Mouse (Mus musculus): ENCODE measurements at regions not wholly inside any gene's neighbourhood (a gene's known extent, or its start where the extent isn't known, plus 50 kb on each side); places are given as distances from the start of the nearest gene placed in this dataset.

- DNase-seq (ENCODE audit: low spot score in 2 of 2), result no peak
Measured at GRCm38 (mm10) chr7:115192482-115192881, 449.0 kb downstream of the Insc start.

DNA sequence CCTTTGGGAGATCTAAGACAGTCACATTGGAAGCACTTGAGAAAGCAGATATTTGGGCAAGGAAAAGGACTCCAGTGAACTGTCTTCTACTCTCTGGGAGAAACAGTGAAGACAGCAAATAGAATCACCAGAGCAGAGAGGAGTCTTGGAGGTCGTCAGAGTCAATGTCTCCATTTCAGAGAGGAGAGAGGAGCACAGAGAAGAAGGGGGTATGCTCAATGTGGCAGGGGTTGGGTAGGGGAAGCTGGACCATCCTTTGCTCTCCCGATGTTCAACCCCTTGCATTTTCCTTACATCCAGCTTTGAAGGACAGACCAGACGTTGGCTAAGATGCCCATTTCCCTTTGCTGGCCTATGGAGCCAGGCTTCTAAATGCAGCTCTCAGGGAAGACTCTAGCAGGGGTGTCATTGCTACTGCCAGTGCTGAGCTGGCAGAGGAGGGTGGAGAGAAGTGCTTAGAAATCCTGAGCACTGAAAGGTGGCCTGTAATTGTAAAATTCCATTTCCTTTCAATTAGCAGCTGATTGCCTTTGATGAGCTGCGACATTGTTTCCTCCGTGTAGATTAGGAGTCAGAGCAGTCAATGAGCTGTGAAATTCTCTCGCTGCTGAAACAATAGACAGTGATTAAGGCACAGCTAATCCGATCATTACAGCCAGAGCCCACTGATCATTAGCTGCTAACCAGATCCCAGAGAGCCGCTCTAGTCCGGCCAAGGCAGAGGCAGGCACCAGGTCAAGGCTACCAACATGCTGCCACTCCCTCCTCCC, 449.7 kb downstream of the Insc start:
- DNase-seq (ENCODE audit: low spot score in 2 of 2), result no peak

GRCm38 (mm10) chr7:115204916-115205315, 461.4 kb downstream of the Insc start:
- no peak for DNase-seq (ENCODE audit: low spot score in 2 of 2)

DNA sequence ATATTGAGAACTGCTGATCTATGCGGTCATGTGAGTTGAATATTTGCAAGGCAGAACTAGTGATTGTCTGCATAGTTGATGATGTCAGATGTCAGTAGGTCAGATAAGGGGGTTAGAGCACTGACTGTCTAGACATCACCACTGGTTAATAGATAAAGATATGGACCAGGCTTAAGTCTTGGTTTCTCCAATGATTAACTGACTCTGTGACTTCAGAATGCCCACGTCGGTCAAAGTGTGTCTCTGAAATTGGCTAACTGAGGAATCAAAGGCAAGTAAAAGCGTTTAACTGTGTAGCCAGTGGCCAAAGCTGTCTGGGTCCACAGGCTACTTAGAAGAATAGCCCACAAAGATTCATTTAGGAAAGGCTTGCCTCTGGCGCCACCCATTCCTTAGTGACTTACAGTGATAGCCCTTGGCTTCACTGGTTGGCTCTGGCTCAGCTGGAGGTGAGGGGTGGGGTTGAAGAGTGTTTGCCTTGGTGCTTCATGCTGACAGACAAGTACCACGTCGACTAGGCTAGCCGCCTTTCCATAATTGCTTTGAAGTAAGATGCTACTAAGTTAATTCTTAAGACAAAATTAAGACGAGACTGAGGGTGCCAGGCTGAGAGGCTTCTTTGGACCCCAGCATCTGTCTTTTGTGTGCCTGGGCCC, 463.1 kb downstream of the Insc start:
- no peak for DNase-seq (ENCODE audit: low spot score in 2 of 2)

GRCm38 (mm10) chr7:115208781-115209180, 465.3 kb downstream of the Insc start:
- DNase-seq (ENCODE audit: low spot score in 2 of 2), result no peak

DNA sequence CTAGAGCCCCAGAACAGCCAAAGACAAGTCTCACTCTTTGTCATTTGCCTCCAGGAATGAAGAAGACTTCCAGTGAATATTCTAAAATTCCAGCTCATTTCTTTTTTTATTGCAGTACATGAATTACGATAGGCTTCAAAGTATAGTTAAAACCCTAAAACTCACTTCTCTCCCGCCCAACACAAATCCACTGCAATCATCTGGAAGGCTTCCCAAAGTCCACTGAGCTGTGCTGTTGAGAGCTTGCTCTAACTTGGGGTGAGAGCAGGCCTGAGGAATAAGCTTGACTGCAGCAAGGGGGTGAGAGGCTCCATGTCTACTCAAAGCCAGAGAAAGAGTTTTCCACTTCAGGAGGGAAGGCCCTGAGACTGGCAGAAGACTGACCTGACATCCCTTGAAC, 466.5 kb downstream of the Insc start:
- DNase-seq (ENCODE audit: low spot score in 2 of 2), result no peak

DNA sequence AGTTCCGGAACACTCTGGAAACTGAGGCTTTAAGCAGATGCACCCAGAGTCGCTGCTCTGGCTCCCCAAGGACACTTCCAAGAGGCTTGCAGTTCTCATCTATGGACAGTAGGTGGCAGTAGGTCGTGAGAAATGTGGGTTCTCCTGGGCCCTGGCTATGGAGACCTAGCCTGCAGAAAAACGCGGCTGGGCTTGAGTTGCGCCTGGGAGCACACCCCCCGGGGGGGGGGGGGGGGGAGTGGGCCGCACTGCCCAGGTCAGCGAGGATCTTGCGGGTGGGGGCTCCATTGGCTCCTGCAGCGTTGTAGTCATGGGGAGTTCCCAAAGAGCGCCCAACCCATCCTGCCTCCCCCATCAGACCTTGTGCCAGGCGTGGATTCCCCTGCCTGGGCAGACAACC, 473.3 kb downstream of the Insc start:
- peak; percentile 41 to 68 for DNase-seq (ENCODE audit: low spot score in 2 of 2)

DNA sequence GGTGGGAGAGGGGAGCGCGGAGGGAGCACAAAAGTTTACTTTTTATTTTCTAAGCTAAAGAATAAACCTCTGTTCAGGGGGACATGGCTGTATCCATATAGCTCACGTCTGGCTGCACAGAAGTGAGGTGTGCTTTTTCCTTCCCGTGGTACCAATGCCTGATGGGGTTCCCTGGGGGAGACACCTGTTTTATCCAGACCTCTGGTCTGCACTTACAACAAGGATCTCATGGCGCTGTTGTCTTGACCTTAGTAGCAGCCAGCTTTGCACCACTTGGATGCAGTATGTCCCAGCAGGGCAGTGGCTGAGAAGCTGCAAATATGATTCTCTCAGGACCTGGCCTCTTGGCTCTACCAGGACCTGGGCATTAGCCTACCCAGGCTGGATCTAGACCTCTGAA, 473.8 kb downstream of the Insc start:
- DNase-seq (ENCODE audit: low spot score in 2 of 2), result no peak

DNA sequence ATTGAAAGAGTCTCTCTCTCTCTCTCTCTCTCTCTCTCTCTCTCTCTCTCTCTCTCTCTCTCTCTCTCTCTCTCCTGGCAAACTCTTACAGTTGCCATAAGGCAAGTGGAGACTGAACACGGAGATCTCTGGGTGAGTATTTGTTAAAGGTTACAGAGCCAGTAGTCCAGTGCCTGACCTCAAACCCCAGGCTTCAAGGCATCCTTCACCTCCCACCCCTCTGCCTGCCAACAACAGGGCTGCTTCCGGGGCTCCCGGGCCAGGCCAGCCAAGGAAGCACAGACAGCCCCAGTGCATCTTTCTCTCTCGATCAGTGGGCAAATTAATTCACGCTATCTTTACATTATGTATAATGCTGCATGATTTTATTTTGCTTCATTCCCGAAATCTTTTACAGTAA, 474.2 kb downstream of the Insc start:
- DNase-seq (ENCODE audit: low spot score in 2 of 2), result no peak

- no peak for DNase-seq (ENCODE audit: low spot score in 2 of 2)
Measured at GRCm38 (mm10) chr7:115218596-115219180, 475.2 kb downstream of the Insc start.

DNA sequence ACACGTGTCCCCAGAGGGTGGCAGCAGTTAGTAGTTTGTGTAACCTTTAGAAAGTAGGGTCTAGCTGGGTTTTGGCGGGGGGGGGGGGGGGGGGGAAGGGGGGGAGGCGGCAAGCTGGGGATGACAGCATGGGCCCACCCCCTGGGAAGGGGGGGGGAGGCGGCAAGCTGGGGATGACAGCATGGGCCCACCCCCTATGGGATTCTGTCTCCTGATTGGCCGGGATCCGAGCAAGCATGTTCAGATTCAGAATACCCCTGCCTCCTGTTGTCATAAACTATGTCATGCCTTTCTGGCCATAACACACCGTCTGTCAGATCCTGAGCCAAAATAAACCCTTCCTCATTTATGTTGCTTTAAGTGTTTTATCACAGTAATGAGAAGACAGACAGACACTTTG, 479.1 kb downstream of the Insc start:
- DNase-seq (ENCODE audit: low spot score in 2 of 2), result no peak

DNA sequence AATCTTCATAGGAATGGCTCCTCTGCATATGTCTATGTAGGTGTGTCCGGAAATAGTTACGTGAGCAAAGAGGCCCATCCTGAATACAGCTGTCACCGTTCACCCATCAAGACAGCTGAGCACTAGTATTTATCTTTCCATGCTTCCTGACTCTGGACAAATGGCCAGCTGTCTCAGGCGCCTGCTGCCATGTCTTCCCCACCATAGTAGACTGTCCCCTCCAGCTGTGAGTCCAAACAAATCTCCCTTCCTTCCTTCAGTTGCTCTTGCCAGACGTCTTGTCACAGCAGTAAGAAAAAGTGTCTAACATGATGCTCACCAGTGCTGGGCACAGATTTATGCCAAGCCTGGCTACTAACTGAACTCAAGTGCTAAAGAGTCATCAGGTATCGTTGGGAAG, 487.0 kb downstream of the Insc start:
- DNase-seq (ENCODE audit: low spot score in 2 of 2), result no peak

GRCm38 (mm10) chr7:115233850-115234436, 490.4 kb downstream of the Insc start:
- DNase-seq (ENCODE audit: low spot score in 2 of 2), result no peak

DNA sequence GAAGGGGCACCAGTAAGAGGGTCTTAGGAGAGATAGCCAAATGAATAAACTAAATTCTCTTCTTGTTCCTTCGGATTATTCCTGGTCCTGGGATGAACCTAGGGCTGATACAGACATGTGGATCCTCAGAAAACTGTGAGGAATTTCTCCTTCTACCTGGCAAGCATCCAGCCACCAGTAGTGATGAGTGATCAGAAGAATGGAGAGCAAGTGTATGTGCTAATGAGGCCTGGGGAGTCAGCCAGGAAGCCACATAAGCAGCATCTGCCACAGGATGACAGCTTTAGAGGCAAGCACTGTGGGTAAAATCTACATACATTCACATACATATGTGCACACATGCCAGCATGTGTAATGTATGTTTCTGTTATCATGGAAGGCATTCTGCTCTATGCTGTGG, 493.6 kb downstream of the Insc start:
- no peak for DNase-seq (ENCODE audit: low spot score in 2 of 2)

DNA sequence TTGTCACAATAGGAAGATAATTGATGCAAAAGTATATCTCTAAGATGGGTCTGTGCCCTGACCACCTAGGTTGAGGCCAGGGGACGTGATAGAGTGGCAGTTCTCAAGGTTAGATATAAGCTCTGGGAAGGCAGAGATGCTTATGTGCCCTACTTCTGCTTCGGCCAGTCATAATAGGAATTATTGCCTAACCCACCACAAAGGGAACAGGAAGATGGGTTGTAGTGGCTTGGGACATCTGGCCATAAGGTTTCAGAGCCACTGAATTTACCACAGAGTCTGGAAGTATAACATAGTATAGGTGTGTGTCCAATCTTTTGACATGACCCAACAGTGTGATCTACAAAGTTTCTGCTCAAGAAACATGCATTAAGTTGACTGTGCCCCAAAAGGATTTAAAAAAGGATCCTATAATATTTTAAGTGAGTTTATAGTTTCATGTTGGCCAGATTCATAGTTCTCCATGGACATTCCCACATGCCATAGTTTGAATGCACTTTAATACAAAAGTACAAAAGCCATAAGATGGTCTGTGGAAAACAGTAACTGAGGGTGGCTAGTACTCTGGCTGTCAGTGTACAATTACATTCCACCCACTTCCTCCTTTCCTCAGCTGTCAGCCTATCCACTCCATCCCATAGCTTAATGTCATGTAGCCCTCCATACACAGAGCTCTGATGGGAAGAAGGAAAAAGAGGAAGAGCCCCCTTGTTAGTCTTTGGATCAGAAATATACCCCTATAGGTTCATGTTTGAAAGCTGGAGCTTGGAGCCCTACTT, 508.3 kb downstream of the Insc start:
- DNase-seq (ENCODE audit: low spot score in 2 of 2), result no peak

DNA sequence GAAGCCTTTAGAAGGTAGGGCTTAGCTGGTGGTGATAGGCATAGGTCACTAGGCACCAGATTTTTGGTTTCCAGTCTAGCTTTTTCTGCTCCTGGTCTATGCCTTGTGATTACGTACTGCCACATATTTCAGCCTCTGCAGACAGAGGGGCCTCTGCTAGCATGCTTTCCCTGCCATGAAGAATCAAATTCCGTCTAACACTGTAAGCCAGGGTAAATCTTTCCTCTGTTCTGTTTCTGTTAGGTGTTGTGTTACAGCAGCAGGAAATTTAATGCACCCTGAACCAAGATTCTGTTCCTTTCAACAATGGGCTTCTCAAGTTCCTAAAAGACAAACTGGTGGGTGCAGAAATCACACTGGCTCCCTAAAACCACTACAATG, 508.9 kb downstream of the Insc start:
- DNase-seq (ENCODE audit: low spot score in 2 of 2), result no peak

- DNase-seq (ENCODE audit: low spot score in 2 of 2), result no peak
Measured at GRCm38 (mm10) chr7:115258626-115259025, 515.1 kb downstream of the Insc start.

DNA sequence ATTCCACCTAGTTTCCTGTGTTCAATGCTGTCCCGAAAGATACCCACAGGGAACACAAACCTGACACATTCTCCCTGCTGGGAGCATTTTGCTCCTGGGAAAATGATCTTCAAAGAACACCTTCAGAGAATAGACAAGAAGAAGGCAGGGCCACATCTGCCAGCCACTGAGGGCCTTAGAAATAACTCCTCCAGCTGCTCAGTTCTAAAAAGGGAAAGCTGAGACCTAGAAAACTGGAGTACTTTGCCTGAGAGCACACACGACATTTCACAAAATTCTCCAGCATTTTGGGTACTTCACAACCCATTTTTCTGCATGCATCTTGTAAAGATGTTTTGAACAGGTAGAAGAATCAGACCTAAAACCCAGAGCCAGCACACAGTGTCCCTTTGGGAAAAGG, 519.6 kb downstream of the Insc start:
- DNase-seq (ENCODE audit: low spot score in 2 of 2), result no peak

DNA sequence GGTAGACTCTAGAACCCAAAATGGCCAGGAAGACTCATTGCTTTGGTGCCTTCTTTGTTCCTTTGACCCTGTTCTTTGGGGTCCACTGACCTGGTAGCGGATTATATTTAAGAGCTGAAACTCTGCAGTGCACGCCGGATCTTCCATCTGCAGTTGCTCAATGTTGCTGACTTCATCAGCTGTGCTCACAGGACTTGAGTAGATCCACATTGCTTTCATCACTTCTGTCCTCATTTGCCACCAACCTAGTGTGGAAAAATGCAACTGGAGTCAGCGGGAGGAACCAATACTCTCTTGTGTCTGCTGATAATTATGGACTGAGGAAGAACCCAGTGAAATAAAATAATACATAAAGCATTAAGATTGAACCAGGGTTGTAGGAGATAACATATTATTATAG, 522.6 kb downstream of the Insc start:
- no peak for DNase-seq (ENCODE audit: low spot score in 2 of 2)

GRCm38 (mm10) chr7:115270803-115271202, 527.3 kb downstream of the Insc start:
- no peak for DNase-seq (ENCODE audit: low spot score in 2 of 2)

DNA sequence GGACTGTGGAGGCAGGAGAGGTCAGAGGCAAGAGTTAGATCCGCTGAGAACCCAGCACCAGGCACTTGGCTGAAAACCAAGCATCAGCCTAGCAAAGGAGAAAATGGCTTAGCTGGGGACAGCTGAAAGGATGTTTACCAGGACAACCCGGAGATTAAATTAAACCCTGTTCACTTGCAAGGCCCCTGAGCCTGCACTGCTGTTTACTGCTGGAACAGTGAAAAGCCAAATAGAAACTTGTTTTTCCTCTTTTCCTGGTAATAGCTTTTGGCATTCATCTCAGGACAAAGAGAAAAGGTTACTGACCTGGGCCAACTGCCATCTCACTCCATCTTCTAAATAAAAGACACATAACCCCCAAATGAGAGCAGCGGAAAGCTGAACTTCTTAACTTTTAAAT, 531.3 kb downstream of the Insc start:
- no peak for DNase-seq (ENCODE audit: low spot score in 2 of 2)

- DNase-seq (ENCODE audit: low spot score in 2 of 2), result no peak
Measured at GRCm38 (mm10) chr7:115290801-115291417, 547.4 kb downstream of the Insc start.

Data from frontal cortex, postnatal 25 days (tissue).